20 mouse cellular contexts compared by ENCODE assay signal in the genomic region with DNA sequence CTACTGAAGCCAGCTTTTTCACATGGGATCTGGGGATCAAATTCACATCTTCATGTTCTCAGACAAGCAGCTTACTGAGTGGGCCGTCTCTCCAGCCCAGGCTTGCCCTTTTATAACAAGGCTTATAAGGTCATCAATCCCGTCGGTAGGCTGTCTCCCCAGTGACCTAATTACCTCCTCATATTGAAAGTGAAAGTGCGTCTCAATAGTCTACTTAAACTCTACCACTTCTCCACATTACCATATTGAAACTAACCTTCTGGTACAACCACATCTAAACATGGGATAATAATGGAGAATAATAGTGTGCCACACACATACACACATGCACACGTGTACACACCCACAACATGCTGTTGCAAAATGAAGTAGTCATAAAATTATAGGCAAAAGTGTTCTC. TPM values are rescaled to one million over a fixed set of nuclear protein-coding genes. Genes with fewer than 3 reads are reported as not detected.
DNase-seq lines count a peak whose midpoint lies in the region; ATAC-seq and TF ChIP-seq lines count a peak whose summit lies in the region.
"Had no signal": no experiment of that assay in that cellular context is flagged by ENCODE, and none has a peak within 500 bp of the region (broad histone marks: within the 10 kb centered on the region; RNA-seq: fewer than 3 reads in every experiment).

No protein-coding gene starts in this region.

- no peak overlapping the region for H3K4me2 ChIP-seq in kidney, embryonic 14.5 days (replicated peaks; ENCODE audit: low read depth, low read length)
- H3K4me2 ChIP-seq in intestine, postnatal 0 days (replicated peaks; ENCODE audit: low read depth) = no peak overlapping the region
- H3K4me2 ChIP-seq: embryonic facial prominence, embryonic 13.5 days; forebrain, embryonic 15.5 days; hindbrain, embryonic 14.5 days; midbrain, embryonic 13.5 days had no signal

- H3K9me3 ChIP-seq in kidney, embryonic 14.5 days (ENCODE audit: control insufficient read depth, low read length) = no peaks in the 10 kb centered on the region
- H3K9me3 ChIP-seq in intestine, postnatal 0 days (ENCODE audit: control insufficient read depth) = no peaks in the 10 kb centered on the region
- H3K9me3 ChIP-seq: embryonic facial prominence, embryonic 13.5 days; forebrain, embryonic 15.5 days; midbrain, embryonic 13.5 days had no signal

- no peak overlapping the region for H3K9ac ChIP-seq in kidney, embryonic 14.5 days (ENCODE audit: low read depth, low read length)
- no peak overlapping the region for H3K9ac ChIP-seq in intestine, postnatal 0 days (ENCODE audit: low read depth, low read length)
- H3K9ac ChIP-seq: embryonic facial prominence, embryonic 13.5 days; forebrain, embryonic 15.5 days; hindbrain, embryonic 14.5 days; midbrain, embryonic 13.5 days had no signal

- H3K27me3 ChIP-seq in kidney, embryonic 14.5 days (ENCODE audit: control insufficient read depth, insufficient read depth, low read length) = no peaks in the 10 kb centered on the region
- H3K27me3 ChIP-seq in intestine, postnatal 0 days (replicated peaks; ENCODE audit: control insufficient read depth, insufficient read depth, low read length) = no peaks in the 10 kb centered on the region
- H3K27me3 ChIP-seq: embryonic facial prominence, embryonic 13.5 days; forebrain, embryonic 15.5 days; midbrain, embryonic 13.5 days had no signal

- no peaks in the 10 kb centered on the region for H3K36me3 ChIP-seq in kidney, embryonic 14.5 days (ENCODE audit: control insufficient read depth, insufficient read depth, low read length)
- H3K36me3 ChIP-seq in intestine, postnatal 0 days (ENCODE audit: control insufficient read depth, insufficient read depth) = no peaks in the 10 kb centered on the region; the same call in 1 of the 2 replicates
- H3K36me3 ChIP-seq: embryonic facial prominence, embryonic 13.5 days; forebrain, embryonic 15.5 days; midbrain, embryonic 13.5 days had no signal

- no peak for TF ChIP-seq CTCF in intestine, postnatal 0 days (IDR thresholded peaks at IDR 0.05; ENCODE audit: low read depth)

- WGBS in kidney, embryonic 14.5 days = 77% methylated on average over 5 of the region's 5 CpGs
- WGBS in intestine, postnatal 0 days = 72% methylated on average over 5 of the region's 5 CpGs

- ATAC-seq in common myeloid progenitor, adult 5-6 weeks (replicated peaks; ENCODE audit: low read depth, poor library complexity, severe bottlenecking) = peak; percentile 36
- ATAC-seq in monocyte, adult 5-6 weeks (replicated peaks; ENCODE audit: insufficient number of reproducible peaks, low FRiP score, low TSS enrichment, poor library complexity, severe bottlenecking) = peak; percentile 80
- ATAC-seq in kidney, embryonic 14.5 days (ENCODE audit: low FRiP score, low TSS enrichment) = no peak
- no peak for ATAC-seq in intestine, postnatal 0 days
- ATAC-seq: forebrain, embryonic 15.5 days; lung, postnatal 0 days; midbrain, embryonic 13.5 days had no signal

- no peaks in the 10 kb centered on the region for H3K4me1 ChIP-seq in kidney, embryonic 14.5 days (ENCODE audit: control insufficient read depth, insufficient read depth, low read length)
- H3K4me1 ChIP-seq in intestine, postnatal 0 days (replicated peaks; ENCODE audit: control insufficient read depth, insufficient read depth, low read length) = no peaks in the 10 kb centered on the region
- H3K4me1 ChIP-seq: forebrain, embryonic 15.5 days; midbrain, embryonic 13.5 days had no signal

- H3K4me3 ChIP-seq in kidney, embryonic 14.5 days (ENCODE audit: low read length) = no peak overlapping the region
- H3K4me3 ChIP-seq in intestine, postnatal 0 days (ENCODE audit: low read depth, low read length) = no peak overlapping the region
- H3K4me3 ChIP-seq: embryonic facial prominence, embryonic 13.5 days; forebrain, embryonic 15.5 days; midbrain, embryonic 13.5 days had no signal

- DNase-seq in A20 (ENCODE audit: low read depth, low spot score) = peak; percentile 76
- DNase-seq in CD4-positive helper T cell, adult 2 months (ENCODE audit: low read depth, low spot score) = peak; percentile 86
- DNase-seq in ovary, postnatal 36 days (ENCODE audit: low spot score) = no peak
- DNase-seq: adrenal gland, adult 8-10 months; cerebellum, adult 9-11 months; heart, adult 18-20 months; heart, postnatal 36 days; kidney, adult 11 months; kidney, postnatal 36 days; right cerebral cortex, adult 18-20 months; thymus, postnatal 36 days had no signal

- H3K27ac ChIP-seq in kidney, embryonic 14.5 days (ENCODE audit: low read depth, low read length) = no peak overlapping the region
- no peak overlapping the region for H3K27ac ChIP-seq in intestine, postnatal 0 days (ENCODE audit: low read depth, low read length)
- H3K27ac ChIP-seq: embryonic facial prominence, embryonic 13.5 days; forebrain, embryonic 15.5 days; hindbrain, embryonic 14.5 days; midbrain, embryonic 13.5 days had no signal

RNA-seq across cellular contexts. Expression of a gene that starts 20.4 kb away (rescaled TPM):
- total RNA-seq in common myeloid progenitor, adult 5-6 weeks (2017) = 13.6 and 19.5 TPM in 2 replicates
- total RNA-seq in monocyte, adult 5-6 weeks (2017) = 45.7 to 66.0 TPM (median 52.9 TPM) in 3 replicates
- polyA plus RNA-seq in kidney, embryonic 14.5 days (2014; fragmentation: Nextera tagmentation; extraction: Ambion mirVana) = 16.6 and 26.8 TPM in 2 replicates
- 30.1 and 30.2 TPM in 2 replicates for polyA plus RNA-seq in intestine, postnatal 0 days (2015; fragmentation: Nextera tagmentation; extraction: Ambion mirVana)

RNA-seq across cellular contexts. Expression of a gene that starts 48.0 kb away (rescaled TPM):
- total RNA-seq in common myeloid progenitor, adult 5-6 weeks (2017) = 100 and 111 TPM in 2 replicates
- total RNA-seq in monocyte, adult 5-6 weeks (2017) = 89.4 to 121 TPM (median 102 TPM) in 3 replicates
- polyA plus RNA-seq in kidney, embryonic 14.5 days (2014; fragmentation: Nextera tagmentation; extraction: Ambion mirVana) = 13.8 and 22.4 TPM in 2 replicates
- polyA plus RNA-seq in intestine, postnatal 0 days (2015; fragmentation: Nextera tagmentation; extraction: Ambion mirVana) = 6.4 and 6.9 TPM in 2 replicates

Comparison
In these comparisons a context has a peak if more than half of its experiments do, and no peak if none do; other contexts are left out.
1. ATAC-seq: peak in common myeloid progenitor, adult 5-6 weeks (single experiment) and monocyte, adult 5-6 weeks (single experiment); none in kidney, embryonic 14.5 days (single experiment) and intestine, postnatal 0 days (single experiment).